Mouse (Mus musculus) E14TG2a.4 (cell line): ENCODE measurements around the gene Gsta2.

Source experiments
- CTCF ChIP-seq: conservative IDR thresholded peaks from 2 replicates; pipeline ENCODE4 v1.5.1; 2014; ENCODE audit warnings: low read length
- POU5F1 ChIP-seq: IDR thresholded peaks from 2 replicates; pipeline ENCODE4 v1.6.1; 2014; ENCODE audit warnings: low read length, borderline replicate concordance

DNA sequence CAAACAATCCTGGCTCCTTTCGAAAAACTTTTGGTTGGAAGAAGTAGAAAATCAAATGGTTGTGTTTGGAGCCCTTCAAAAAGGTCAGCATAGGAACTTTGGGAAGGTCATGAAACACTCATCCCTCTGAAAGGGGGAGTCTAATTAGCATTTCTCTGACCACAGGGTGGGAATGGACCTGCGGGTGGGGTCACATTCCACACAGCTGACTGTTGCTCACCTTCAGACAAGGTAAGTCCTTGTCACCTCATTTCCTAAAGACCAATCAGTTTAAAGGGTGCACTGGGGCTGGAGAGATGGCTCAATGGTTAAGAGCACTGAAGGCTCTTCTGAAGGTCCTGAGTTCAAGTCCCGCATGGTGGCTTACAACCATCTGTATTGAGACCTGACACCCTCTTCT is 15.9 kb upstream of the Gsta2 start:
- no peak for TF ChIP-seq CTCF
- no peak for TF ChIP-seq POU5F1
